ENCODE assay signal across 8 mouse cellular contexts in genomic region chr8:88273051-88273430, GRCm38 (mm10). TPM values are rescaled to one million over a fixed set of nuclear protein-coding genes. Genes with fewer than 3 reads are reported as not detected.
DNase-seq lines count a peak whose midpoint lies in the region; ATAC-seq and TF ChIP-seq lines count a peak whose summit lies in the region.

No protein-coding gene starts in this region.

- no peak for ATAC-seq in forebrain, embryonic 15.5 days (replicated peaks)
- peak; percentile 3; the same call in 1 of the 2 replicates for ATAC-seq in liver, embryonic 14.5 days (ENCODE audit: insufficient read depth)

- H3K4me1 ChIP-seq in E14TG2a.4 (replicated peaks; ENCODE audit: low read depth, low read length) = peaks cover 11% of the 10 kb centered on the region
- peaks cover 12% of the 10 kb centered on the region for H3K4me1 ChIP-seq in forebrain, embryonic 15.5 days
- peaks cover 9 to 15% of the 10 kb centered on the region in 2 experiments for H3K4me1 ChIP-seq in liver, embryonic 14.5 days (replicated peaks; ENCODE audit: control insufficient read depth in 2 of 2, insufficient read depth in 2 of 2, low read length in 1 of 2)
- H3K4me1 ChIP-seq in cerebellum, adult 2 months (ENCODE audit: control insufficient read depth, insufficient read depth, low read length) = no peaks in the 10 kb centered on the region

- H3K36me3 ChIP-seq in E14TG2a.4 (ENCODE audit: insufficient read depth, low read length) = no peaks in the 10 kb centered on the region
- no peaks in the 10 kb centered on the region for H3K36me3 ChIP-seq in forebrain, embryonic 15.5 days
- no peaks in the 10 kb centered on the region for H3K36me3 ChIP-seq in liver, embryonic 14.5 days (replicated peaks; ENCODE audit: control insufficient read depth, insufficient read depth, low read depth)

- peak; percentile 94 for DNase-seq in heart, adult 11 months
- no peak for DNase-seq in heart, postnatal 14 days
- DNase-seq in liver, embryonic 14.5 days (ENCODE audit: low read depth in 3 of 3, low spot score in 3 of 3) = no peak
- no peak for DNase-seq in urinary bladder, postnatal 4 days (ENCODE audit: low spot score in 2 of 2)
- DNase-seq in cerebellum, adult 2 months = no peak
- DNase-seq in layer of hippocampus, adult 9-11 months = no peak

- H3K9ac ChIP-seq in forebrain, embryonic 15.5 days (replicated peaks) = no peak overlapping the region
- H3K9ac ChIP-seq in liver, embryonic 14.5 days (replicated peaks) = peak overlapping the region; percentile 74

- no peak overlapping the region for H3K27ac ChIP-seq in forebrain, embryonic 15.5 days (replicated peaks)
- no peak overlapping the region for H3K27ac ChIP-seq in liver, embryonic 14.5 days
- H3K27ac ChIP-seq in cerebellum, adult 2 months (ENCODE audit: insufficient read depth, low read length) = no peak overlapping the region

- no peak overlapping the region for H3K4me2 ChIP-seq in forebrain, embryonic 15.5 days (replicated peaks)
- peak overlapping the region; percentile 88 for H3K4me2 ChIP-seq in liver, embryonic 14.5 days (ENCODE audit: low read depth)

- WGBS in forebrain, embryonic 15.5 days = 68% methylated on average over 7 of the region's 7 CpGs
- 60% methylated on average over 7 of the region's 7 CpGs for WGBS in liver, embryonic 14.5 days (ENCODE audit: insufficient replicate concordance)
- 84% methylated on average over 7 of the region's 7 CpGs for WGBS in cerebellum, adult 2 months

- peaks cover 77% of the 10 kb centered on the region for H3K27me3 ChIP-seq in E14TG2a.4 (ENCODE audit: insufficient read depth, low read length)
- 0 out of 2 replicates have a peak, but pooled peaks cover 2% of the 10 kb centered on the region for H3K27me3 ChIP-seq in forebrain, embryonic 15.5 days
- H3K27me3 ChIP-seq in liver, embryonic 14.5 days (ENCODE audit: control insufficient read depth, insufficient read depth, low read length) = peaks cover 3% of the 10 kb centered on the region; the same call in 1 of the 2 replicates
- H3K27me3 ChIP-seq in cerebellum, adult 2 months (ENCODE audit: control insufficient read depth, insufficient read depth, low read length) = no peaks in the 10 kb centered on the region

- peak overlapping the region; percentile 75 for H3K4me3 ChIP-seq in E14TG2a.4 (replicated peaks; ENCODE audit: low read length)
- H3K4me3 ChIP-seq in forebrain, embryonic 15.5 days = peak overlapping the region; percentile 43
- H3K4me3 ChIP-seq in liver, embryonic 14.5 days (ENCODE audit: insufficient read depth in 1 of 2, low read depth in 2 of 2, low read length in 2 of 2) = peak overlapping the region; percentile 52 to 61
- H3K4me3 ChIP-seq in cerebellum, adult 2 months (replicated peaks; ENCODE audit: insufficient read depth, low read depth, low read length) = no peak overlapping the region

- intact Hi-C loops in heart, postnatal 14 days (cut with DNase I) = loop anchor here (2.0 kb wide), 1 partner anchor 84 kb away; no protein-coding TSS in a partner anchor

- H3K9me3 ChIP-seq in E14TG2a.4 (ENCODE audit: low read length) = no peaks in the 10 kb centered on the region
- H3K9me3 ChIP-seq in forebrain, embryonic 15.5 days = no peaks in the 10 kb centered on the region
- no peaks in the 10 kb centered on the region for H3K9me3 ChIP-seq in liver, embryonic 14.5 days (ENCODE audit: control insufficient read depth, low read length)

- TF ChIP-seq POLR2A in cerebellum, adult 2 months (IDR thresholded peaks at IDR 0.05; ENCODE audit: borderline replicate concordance, insufficient read depth, low read length) = no peak

- no peak for TF ChIP-seq CTCF in E14TG2a.4 (conservative IDR thresholded peaks at IDR 0.05; ENCODE audit: low read length)
- TF ChIP-seq CTCF in liver, embryonic 14.5 days (IDR thresholded peaks at IDR 0.05; ENCODE audit: low read depth) = no peak
- no peak for TF ChIP-seq CTCF in cerebellum, adult 2 months (IDR thresholded peaks at IDR 0.05; ENCODE audit: borderline replicate concordance, insufficient read depth, low read depth, low read length)

- no peak for TF ChIP-seq EP300 in liver, embryonic 14.5 days (IDR thresholded peaks at IDR 0.05; ENCODE audit: low read depth)

RNA-seq across cellular contexts. Expression of gene Adcy7, which starts 0.8 kb away (rescaled TPM):
- 1 to 10 TPM; 7.5 to 9.8 TPM for total RNA-seq in heart, postnatal 14 days (2021)
- polyA plus RNA-seq in forebrain, embryonic 15.5 days (2015; fragmentation: Nextera tagmentation; extraction: Ambion mirVana) = 1.4 and 1.5 TPM in 2 replicates
- polyA plus RNA-seq in liver, embryonic 14.5 days (2012; rRNA removed) = 21.3 and 24.7 TPM in 2 replicates
- polyA plus RNA-seq in liver, embryonic 14.5 days (2014; fragmentation: Nextera tagmentation; extraction: Ambion mirVana) = 20.0 and 24.7 TPM in 2 replicates
- polyA plus RNA-seq in cerebellum, adult 2 months (2012; rRNA removed) = 3.9 and 5.4 TPM in 2 replicates
